Mouse (Mus musculus) megakaryocyte, embryonic 14.5 days (primary cell): ENCODE results near the gene Ccl3.

Experiments
- FLI1 ChIP-seq: IDR thresholded peaks from 2 replicates; pipeline ENCODE4 v1.6.1; 2012; ENCODE audit warnings: low read length, inconsistent platforms, mixed read lengths
- GATA1 ChIP-seq: IDR thresholded peaks from 3 replicates; pipeline ENCODE4 v1.6.1; 2012; ENCODE audit warnings: mixed read lengths, low read length, inconsistent platforms, borderline replicate concordance

GRCm38 (mm10) chr11:83618238-83618637 is 30.9 kb downstream of the Ccl3 start:
- TF ChIP-seq GATA1 (no peak), FLI1 (no peak)
